Mouse (Mus musculus): Measurements from ENCODE around the gene Gm5108.

GRCm38 (mm10) chr5:67948074-67948473 is 6.6 kb downstream of the Gm5108 start:
- TF ChIP-seq CTCF (IDR thresholded peaks at IDR 0.05; ENCODE audit: low read depth) (no peak), EP300 (IDR thresholded peaks at IDR 0.05; ENCODE audit: low read depth) (no peak)

Measured in liver, postnatal 0 days (tissue).